Mouse (Mus musculus): ENCODE results near the gene Zfp984.
"Not testable (repeated sequence)": the region's sequence is repeated elsewhere in the genome, so short reads cannot be mapped to it uniquely, and the experiment has no call there.

- not testable (repeated sequence) for TF ChIP-seq TAL1, GATA1 (IDR thresholded peaks at IDR 0.05; ENCODE audit: low read length)
These were observed 63.3 kb downstream of the Zfp984 start for GRCm38 (mm10) chr4:147746255-147746654.

Data from erythroblast, embryonic 14.5 days (primary cell).